Mouse (Mus musculus) lung, postnatal 0 days (tissue): ENCODE measurements around the gene Pias3.

Experiments used
- CTCF ChIP-seq: IDR thresholded peaks from 2 replicates; pipeline ENCODE4 v1.5.1; 2016; ENCODE audit warnings: antibody characterized with exemption, mild to moderate bottlenecking
- EP300 ChIP-seq: IDR thresholded peaks from 2 replicates; pipeline ENCODE4 v1.6.1; 2016; ENCODE audit warnings: antibody characterized with exemption, mild to moderate bottlenecking, control low read depth

GRCm38 (mm10) chr3:96673514-96673913, 22.7 kb upstream of the Pias3 start:
- no peak for TF ChIP-seq EP300
- TF ChIP-seq CTCF = no peak
